Mouse (Mus musculus) liver, adult 2 months (tissue): ENCODE data around the gene Tcam1. TPM values are rescaled to one million over a fixed set of nuclear protein-coding genes. Genes with fewer than 3 reads are reported as not detected.
A peak's percentile ranks its signal among the peaks of the same experiment; 100 is the strongest.

Source experiments
- DNase-seq: peaks from one replicate; pipeline ENCODE4 v3.0.0-alpha.2; 2011; ENCODE audit warnings: low read depth, low spot score; ENCODE audit errors: extremely low read depth
- H3K27ac ChIP-seq: fragments of 200-500 bp; replicated peaks from 2 replicates; pipeline ENCODE4 v1.5.1; 2012; ENCODE audit warnings: low read depth, mild to moderate bottlenecking, control low read depth, inconsistent platforms, low read length; ENCODE audit not compliant: insufficient read depth
- H3K27me3 ChIP-seq: fragments of 200-500 bp; 2 replicates; pipeline ENCODE4 v1.6.1; 2012; ENCODE audit warnings: mild to moderate bottlenecking, moderate library complexity, low read length, inconsistent platforms; ENCODE audit not compliant: control insufficient read depth, insufficient read depth
- H3K36me3 ChIP-seq: fragments of 200-500 bp; 2 replicates; pipeline ENCODE4 v1.6.1; 2012; ENCODE audit warnings: low read length, inconsistent platforms; ENCODE audit not compliant: control insufficient read depth, insufficient read depth
- H3K4me1 ChIP-seq: fragments of 200-500 bp; 2 replicates; pipeline ENCODE4 v1.6.1; 2011; ENCODE audit warnings: low read length; ENCODE audit not compliant: control insufficient read depth, insufficient read depth
- H3K4me3 ChIP-seq: fragments of 200-500 bp; 2 replicates; pipeline ENCODE4 v1.5.1; 2011; ENCODE audit warnings: low read depth, mild to moderate bottlenecking, control low read depth, low read length, moderate library complexity; ENCODE audit not compliant: insufficient read depth
- H3K79me2 ChIP-seq: fragments of 200-500 bp; 2 replicates; pipeline ENCODE4 v1.6.1; 2012; ENCODE audit warnings: inconsistent platforms, mild to moderate bottlenecking, low read length, moderate library complexity; ENCODE audit not compliant: control insufficient read depth, insufficient read depth
- H3K9ac ChIP-seq: fragments of 200-500 bp; 2 replicates; pipeline ENCODE4 v1.6.1; 2012; ENCODE audit warnings: low read depth, mild to moderate bottlenecking, control low read depth, inconsistent platforms, low read length
- CTCF ChIP-seq: fragments of 200-500 bp; IDR thresholded peaks from 2 replicates; pipeline ENCODE4 v1.5.1; 2011; ENCODE audit warnings: low read depth, low read length, control low read depth
- POLR2A ChIP-seq: fragments of 200-500 bp; IDR thresholded peaks from 2 replicates; pipeline ENCODE4 v1.6.1; 2011; ENCODE audit warnings: low read length, control low read depth; ENCODE audit not compliant: insufficient read depth; ENCODE audit errors: extremely low read depth
- WGBS: fragments of 180-500 bp; shearing (Covaris S2); methylation state at CpG from one replicate; pipeline ENCODE4 v1.1.7; 2018; 5-methylcytosine and 5-hydroxymethylcytosine counted together
- polyA plus RNA-seq: library from polyadenylated mRNA; depleted of rRNA; stranded (reverse); fragments of >200 nt; gene quantifications from 2 replicates; pipeline ENCODE4 v1.2.3, GENCODE M21; 2012
- total RNA-seq: library from RNA; depleted of rRNA; stranded (reverse); fragments of >200 nt; gene quantifications from 2 replicates; pipeline ENCODE4 v1.2.3, GENCODE M21; 2014

Gene Tcam1
- total and polyA plus RNA-seq, 2 experiments, result not detected

DNA sequence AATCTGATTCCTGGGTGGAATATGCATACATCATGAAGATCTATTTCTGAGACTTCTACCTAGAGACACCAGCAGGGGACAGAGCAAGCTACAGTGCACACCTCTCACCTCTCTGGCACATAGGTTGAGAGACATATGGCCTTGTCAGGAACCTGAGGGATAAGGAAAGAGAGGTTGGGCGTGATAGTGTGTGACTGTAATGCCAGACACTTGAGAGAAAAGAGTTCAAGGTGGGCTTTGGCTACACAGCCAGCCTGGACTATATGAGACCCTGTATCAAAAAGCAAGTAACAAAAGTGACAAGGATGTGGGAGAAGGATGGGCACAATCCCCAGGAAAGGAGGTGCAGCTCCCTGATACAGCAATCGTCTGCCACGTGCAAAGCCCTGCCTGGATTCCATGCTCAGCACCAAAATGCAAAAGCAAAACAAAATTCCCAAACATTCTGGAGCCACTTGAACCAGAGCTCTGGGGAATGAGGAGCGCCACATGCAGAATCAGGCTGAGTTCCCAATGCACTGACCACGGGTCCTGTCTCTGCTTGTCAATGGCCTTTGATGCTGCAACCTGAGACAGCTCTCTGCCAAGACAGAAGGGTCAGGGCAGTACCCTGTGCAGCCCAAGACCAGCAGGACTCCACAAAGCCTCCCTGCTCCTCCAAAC lies 5.2 kb upstream of the Tcam1 start:
- WGBS, result 21% methylated on average over 5 of the region's 5 CpGs
- peak overlapping the region; percentile 94 for H3K9ac ChIP-seq
- peak overlapping the region; percentile 91 for H3K27ac ChIP-seq
- H3K4me3 ChIP-seq, result peak overlapping the region; percentile 96
- DNase-seq, result peak; percentile 88
- TF ChIP-seq POLR2A, result peak; percentile 39; the same call in 1 of the 2 replicates
- no peak for TF ChIP-seq CTCF
- H3K4me1 ChIP-seq, result peaks cover 31% of the 10 kb centered on the region
- H3K79me2 ChIP-seq, result peaks cover 15% of the 10 kb centered on the region; the same call in 1 of the 2 replicates
- peaks cover 8% of the 10 kb centered on the region for H3K36me3 ChIP-seq
- no peaks in the 10 kb centered on the region for H3K27me3 ChIP-seq

DNA sequence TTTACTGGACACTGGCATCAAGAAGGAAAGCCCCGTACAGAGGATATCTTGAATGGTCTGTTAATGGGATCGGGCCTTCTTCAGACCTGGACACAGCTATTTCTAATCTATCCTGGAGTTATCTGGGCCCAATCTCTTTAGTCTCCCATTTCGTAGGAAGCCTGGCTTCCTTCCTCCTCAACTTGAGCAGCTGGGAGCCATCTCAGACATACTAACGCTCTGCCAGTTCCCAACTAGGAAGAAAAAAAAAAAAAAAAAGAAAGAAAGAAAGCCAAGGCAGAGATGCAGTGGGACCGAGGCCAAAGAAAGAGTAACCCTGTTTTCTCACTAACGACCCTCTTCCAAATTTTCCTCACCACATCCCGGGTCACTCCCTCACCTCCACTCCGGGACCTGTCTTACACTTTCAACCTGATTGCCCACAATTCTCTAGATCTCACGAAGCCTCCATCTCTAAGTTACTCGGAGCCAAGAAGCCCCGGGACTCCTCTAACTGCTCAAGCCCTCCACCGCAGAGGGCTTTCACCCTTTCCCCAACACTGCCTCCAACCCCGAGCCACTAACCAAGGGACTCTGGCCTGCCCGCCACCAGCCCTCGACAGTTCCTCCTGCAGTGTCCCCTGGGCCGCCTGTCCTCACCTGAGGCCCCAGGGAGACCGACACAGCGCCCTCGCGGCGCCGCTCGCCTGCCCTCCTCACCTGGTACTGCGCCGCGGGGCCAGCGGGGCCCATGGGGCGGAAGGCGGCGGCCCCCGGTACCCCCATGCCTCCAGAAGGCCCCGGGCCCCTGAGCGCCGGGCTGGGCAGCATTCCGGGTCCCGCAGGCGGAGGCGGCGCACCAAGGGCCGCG lies 4.5 kb upstream of the Tcam1 start:
- DNase-seq, result no peak
- under 1% methylated on average over 41 of the region's 41 CpGs for WGBS
- Histone ChIP-seq H3K79me2 (peaks cover 15% of the 10 kb centered on the region; the same call in 1 of the 2 replicates), H3K4me1 (peaks cover 32% of the 10 kb centered on the region), H3K4me3 (peak overlapping the region; percentile 96), H3K36me3 (peaks cover under 1% of the 10 kb centered on the region; the same call in 1 of the 2 replicates), H3K27me3 (no peaks in the 10 kb centered on the region), H3K27ac (peak overlapping the region; percentile 91), H3K9ac (peak overlapping the region; percentile 94)
- TF ChIP-seq CTCF (no peak), POLR2A (no peak)

DNA sequence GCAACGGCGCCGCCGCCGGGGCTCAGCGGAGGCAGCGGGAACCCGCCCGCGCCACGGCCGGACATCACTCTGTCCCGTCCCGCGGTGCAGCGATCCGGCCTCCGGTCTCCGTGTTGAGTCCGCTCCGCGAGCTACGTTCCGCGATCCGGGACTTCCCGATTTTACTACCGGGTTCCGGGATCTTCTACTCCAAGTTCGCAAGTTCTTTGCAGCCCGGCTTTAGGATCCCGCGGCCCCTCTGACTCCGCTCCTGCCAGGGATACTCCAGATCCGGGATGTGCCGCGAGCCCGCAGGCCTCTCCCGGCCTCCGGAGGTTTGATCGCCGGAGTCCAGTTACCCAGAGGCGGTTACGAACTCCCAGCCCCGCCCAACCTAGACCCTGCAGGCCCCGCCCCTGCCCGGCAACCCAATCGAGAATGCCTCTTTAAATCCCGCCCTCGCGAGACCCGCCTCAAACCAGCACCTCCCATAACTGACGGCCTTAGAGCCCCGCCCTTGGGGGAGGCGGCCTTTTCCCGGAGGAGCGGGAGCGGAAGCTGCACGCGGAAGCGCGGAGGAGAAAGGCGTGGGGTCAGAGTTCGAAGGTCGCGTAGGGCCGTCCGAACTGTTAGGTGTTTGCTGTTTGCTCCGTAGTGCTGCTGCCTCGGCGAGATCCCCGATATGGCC lies 3.7 kb upstream of the Tcam1 start, which contains the start of gene Smarcd2:
TSS of gene Smarcd2 (minus strand) at position 329 of the 667 bp plus-strand sequence.
- TF ChIP-seq POLR2A (peak; percentile 90), CTCF (no peak)
- H3K27ac ChIP-seq, result peak within 1 kb of the TSS; percentile 91
- peak within 1 kb of the TSS; percentile 94 for H3K9ac ChIP-seq
- DNase-seq, result peak; percentile 94
- peaks cover 28% of the 10 kb centered on the region for H3K4me1 ChIP-seq
- H3K79me2 ChIP-seq, result peaks cover 15% of the 10 kb centered on the region; the same call in 1 of the 2 replicates
- no peaks in the 10 kb centered on the region for H3K36me3 ChIP-seq
- H3K27me3 ChIP-seq, result no peaks in the 10 kb centered on the region
- WGBS, result under 1% methylated on average over 72 of the region's 72 CpGs
- H3K4me3 ChIP-seq, result peak within 1 kb of the TSS; percentile 96

DNA sequence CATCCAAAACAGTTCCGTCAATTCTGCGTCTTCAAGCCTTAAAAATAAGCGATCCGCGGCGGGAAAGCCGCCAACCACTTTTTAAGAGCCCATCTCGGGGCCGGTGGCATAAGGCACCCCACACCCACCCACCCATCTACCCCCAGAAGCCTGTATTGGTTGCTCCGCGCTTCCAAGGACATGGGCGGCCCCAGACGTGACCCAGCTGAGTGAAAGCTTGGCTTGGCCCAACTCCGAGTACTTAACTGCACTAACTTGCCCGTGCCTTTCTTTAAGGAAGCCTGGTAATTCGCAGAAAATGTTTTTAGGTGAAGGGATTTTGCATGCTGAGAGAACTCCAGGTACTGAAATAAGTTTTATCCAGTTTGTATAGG lies 3.2 kb upstream of the Tcam1 start:
- WGBS, result 5% methylated on average over 16 of the region's 16 CpGs
- Histone ChIP-seq H3K4me3 (peak overlapping the region; percentile 55), H3K36me3 (no peaks in the 10 kb centered on the region), H3K4me1 (peaks cover 24% of the 10 kb centered on the region), H3K27me3 (no peaks in the 10 kb centered on the region), H3K79me2 (peaks cover 15% of the 10 kb centered on the region; the same call in 1 of the 2 replicates), H3K27ac (peak overlapping the region; percentile 79), H3K9ac (peak overlapping the region; percentile 63)
- no peak for TF ChIP-seq CTCF
- no peak for TF ChIP-seq POLR2A
- DNase-seq, result no peak

DNA sequence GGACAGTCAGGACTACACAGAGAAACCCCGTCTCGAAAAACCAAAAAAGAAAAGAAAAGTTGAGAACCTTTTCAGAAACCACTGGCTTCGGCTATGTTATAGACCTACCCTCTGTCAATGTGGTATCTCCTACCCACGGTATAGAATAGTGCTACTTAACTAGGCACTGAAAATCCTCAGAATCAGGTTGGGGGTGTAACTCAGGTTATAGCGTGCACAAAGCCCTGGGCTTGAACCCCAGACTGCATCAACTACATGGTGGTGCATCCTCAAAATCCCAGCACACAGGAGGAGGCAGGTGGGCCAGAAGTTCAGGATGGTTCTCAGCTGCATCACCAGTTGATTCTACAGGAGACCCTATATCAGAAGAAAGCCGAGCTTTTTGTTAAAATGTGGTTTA lies 2.7 kb upstream of the Tcam1 start:
- Histone ChIP-seq H3K27ac (peak overlapping the region; percentile 79), H3K9ac (no peak overlapping the region)
- no peak for TF ChIP-seq POLR2A
- no peak for TF ChIP-seq CTCF

More for the DNA sequence above, 2.7 kb upstream of the Tcam1 start:
- no peak for DNase-seq
- WGBS, result 92% methylated on average over 6 of the region's 6 CpGs
- no peaks in the 10 kb centered on the region for H3K36me3 ChIP-seq
- H3K79me2 ChIP-seq, result peaks cover 15% of the 10 kb centered on the region; the same call in 1 of the 2 replicates
- H3K27me3 ChIP-seq, result no peaks in the 10 kb centered on the region
- no peak overlapping the region for H3K4me3 ChIP-seq
- peaks cover 21% of the 10 kb centered on the region for H3K4me1 ChIP-seq
